Mouse (Mus musculus): Measurements from ENCODE around the gene Slc38a10. TPM values are rescaled to one million over a fixed set of nuclear protein-coding genes. Genes with fewer than 3 reads are reported as not detected.

The Slc38a10 gene
- polyA plus RNA-seq, 1 experiment from 2014 or later = 46.1 TPM

DNA sequence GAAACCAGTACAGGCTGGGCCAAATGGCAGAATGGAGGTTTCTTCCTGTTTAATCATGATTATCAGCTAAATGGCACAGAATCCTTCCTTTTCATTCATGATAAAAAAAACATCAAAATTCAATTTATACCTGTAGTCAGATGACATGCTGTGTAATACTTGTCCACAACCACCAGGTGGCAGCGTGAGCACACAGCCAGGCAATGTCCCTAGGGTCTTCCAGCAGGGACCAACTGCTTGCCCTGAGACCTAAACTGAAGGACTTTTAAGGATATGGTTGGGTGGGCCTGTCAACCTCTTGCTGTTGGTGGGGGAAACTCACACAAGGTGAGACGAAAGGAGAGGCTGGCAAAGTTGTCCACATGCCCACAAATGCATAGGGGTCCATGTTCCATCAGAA is 40.1 kb downstream of the Slc38a10 start:
- Histone ChIP-seq H3K36me3 (ENCODE audit: control insufficient read depth, insufficient read depth, low read length) (peaks cover 18% of the 10 kb centered on the region), H3K4me3 (ENCODE audit: low read depth, low read length) (no peak overlapping the region), H3K4me2 (ENCODE audit: low read depth, severe bottlenecking) (no peak overlapping the region), H3K27me3 (ENCODE audit: control insufficient read depth, insufficient read depth, low read length) (no peaks in the 10 kb centered on the region), H3K9me3 (ENCODE audit: control insufficient read depth, low read length) (no peaks in the 10 kb centered on the region), H3K4me1 (ENCODE audit: control insufficient read depth, insufficient read depth, low read length) (peaks cover 8% of the 10 kb centered on the region), H3K27ac (replicated peaks; ENCODE audit: low read depth, low read length) (no peak overlapping the region), H3K9ac (ENCODE audit: low read length) (no peak overlapping the region)
- WGBS = 13% methylated on average over 2 of the region's 2 CpGs
- DNase-seq (ENCODE audit: low spot score) (peak; percentile 89), ATAC-seq (ENCODE audit: insufficient number of reproducible peaks, low FRiP score, low TSS enrichment, low read depth) (no peak)

DNA sequence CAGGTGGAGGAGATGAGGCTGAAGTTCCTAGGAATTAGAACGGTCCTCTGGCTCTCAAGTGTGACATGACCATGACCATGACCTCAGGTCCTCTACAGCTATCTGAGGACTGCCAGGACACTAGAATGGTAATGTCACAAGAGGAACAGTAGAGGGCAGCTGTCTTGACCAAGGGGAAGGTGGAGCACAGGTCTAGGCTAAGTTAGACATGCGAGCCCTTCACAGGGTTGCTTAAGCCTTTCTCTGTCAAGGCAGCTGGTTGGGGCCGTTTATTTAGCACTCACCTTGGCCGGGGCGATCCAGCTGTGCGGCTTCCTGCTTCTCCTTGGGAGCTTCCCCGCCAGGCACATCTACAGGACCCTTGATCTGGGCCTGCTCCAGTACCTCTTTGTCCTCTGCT is 40.6 kb downstream of the Slc38a10 start:
- Histone ChIP-seq H3K36me3 (ENCODE audit: control insufficient read depth, insufficient read depth, low read length) (peaks cover 21% of the 10 kb centered on the region), H3K4me1 (ENCODE audit: control insufficient read depth, insufficient read depth, low read length) (peaks cover 6% of the 10 kb centered on the region), H3K4me2 (ENCODE audit: low read depth, severe bottlenecking) (no peak overlapping the region), H3K9ac (ENCODE audit: low read length) (no peak overlapping the region), H3K4me3 (ENCODE audit: low read depth, low read length) (no peak overlapping the region), H3K27ac (replicated peaks; ENCODE audit: low read depth, low read length) (no peak overlapping the region), H3K9me3 (ENCODE audit: control insufficient read depth, low read length) (no peaks in the 10 kb centered on the region), H3K27me3 (ENCODE audit: control insufficient read depth, insufficient read depth, low read length) (no peaks in the 10 kb centered on the region)
- ATAC-seq (ENCODE audit: insufficient number of reproducible peaks, low FRiP score, low TSS enrichment, low read depth) = no peak
- no peak for DNase-seq (ENCODE audit: low spot score)
- WGBS = 66% methylated on average over 7 of the region's 7 CpGs

GRCm38 (mm10) chr11:120109558-120110210 is 41.5 kb downstream of the Slc38a10 start:
- Histone ChIP-seq H3K9ac (ENCODE audit: low read length) (no peak overlapping the region), H3K4me3 (ENCODE audit: low read depth, low read length) (no peak overlapping the region), H3K27me3 (ENCODE audit: control insufficient read depth, insufficient read depth, low read length) (no peaks in the 10 kb centered on the region), H3K9me3 (ENCODE audit: control insufficient read depth, low read length) (no peaks in the 10 kb centered on the region), H3K4me1 (ENCODE audit: control insufficient read depth, insufficient read depth, low read length) (no peaks in the 10 kb centered on the region; the same call in 1 of the 2 replicates), H3K36me3 (ENCODE audit: control insufficient read depth, insufficient read depth, low read length) (peaks cover 21% of the 10 kb centered on the region), H3K27ac (replicated peaks; ENCODE audit: low read depth, low read length) (no peak overlapping the region), H3K4me2 (ENCODE audit: low read depth, severe bottlenecking) (no peak overlapping the region)
- DNase-seq (ENCODE audit: low spot score) = no peak
- ATAC-seq (ENCODE audit: insufficient number of reproducible peaks, low FRiP score, low TSS enrichment, low read depth) = no peak
- WGBS = 72% methylated on average over 14 of the region's 14 CpGs

DNA sequence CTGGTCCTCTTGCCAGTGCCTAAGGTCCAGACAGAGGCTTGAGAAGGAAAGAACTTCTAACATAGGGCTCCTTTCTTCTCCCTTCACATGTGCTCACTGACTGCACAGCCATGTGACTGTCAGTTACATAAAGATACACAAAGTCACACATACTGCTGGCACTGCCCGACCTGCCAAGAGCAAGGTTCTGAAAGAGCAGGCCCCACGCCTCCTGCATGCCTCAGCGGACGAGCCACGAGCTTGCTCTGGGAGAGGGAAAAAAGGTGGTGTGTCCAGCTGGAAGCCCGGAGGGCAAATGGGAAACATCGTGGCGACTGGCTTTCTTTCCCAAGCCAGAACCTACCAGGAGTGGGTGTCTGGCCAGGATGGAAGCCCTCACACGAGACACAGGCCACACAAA is 43.4 kb downstream of the Slc38a10 start:
- no peak overlapping the region for H3K4me2 ChIP-seq (ENCODE audit: low read depth, severe bottlenecking)

GRCm38 (mm10) chr11:120107026-120107425 is 44.1 kb downstream of the Slc38a10 start:
- DNase-seq (ENCODE audit: low spot score) (no peak), ATAC-seq (ENCODE audit: insufficient number of reproducible peaks, low FRiP score, low TSS enrichment, low read depth) (no peak)
- Histone ChIP-seq H3K27ac (replicated peaks; ENCODE audit: low read depth, low read length) (no peak overlapping the region), H3K4me3 (ENCODE audit: low read depth, low read length) (no peak overlapping the region), H3K4me2 (ENCODE audit: low read depth, severe bottlenecking) (no peak overlapping the region), H3K27me3 (ENCODE audit: control insufficient read depth, insufficient read depth, low read length) (no peaks in the 10 kb centered on the region), H3K36me3 (ENCODE audit: control insufficient read depth, insufficient read depth, low read length) (peaks cover 21% of the 10 kb centered on the region), H3K9me3 (ENCODE audit: control insufficient read depth, low read length) (no peaks in the 10 kb centered on the region), H3K9ac (ENCODE audit: low read length) (no peak overlapping the region), H3K4me1 (ENCODE audit: control insufficient read depth, insufficient read depth, low read length) (no peaks in the 10 kb centered on the region)
- WGBS = 68% methylated on average over 2 of the region's 2 CpGs

More for the DNA sequence above, 43.4 kb downstream of the Slc38a10 start:
- Histone ChIP-seq H3K27ac (replicated peaks; ENCODE audit: low read depth, low read length) (no peak overlapping the region), H3K4me3 (ENCODE audit: low read depth, low read length) (no peak overlapping the region), H3K9ac (ENCODE audit: low read length) (no peak overlapping the region), H3K4me1 (ENCODE audit: control insufficient read depth, insufficient read depth, low read length) (no peaks in the 10 kb centered on the region), H3K36me3 (ENCODE audit: control insufficient read depth, insufficient read depth, low read length) (peaks cover 21% of the 10 kb centered on the region), H3K27me3 (ENCODE audit: control insufficient read depth, insufficient read depth, low read length) (no peaks in the 10 kb centered on the region), H3K9me3 (ENCODE audit: control insufficient read depth, low read length) (no peaks in the 10 kb centered on the region)
- ATAC-seq (ENCODE audit: insufficient number of reproducible peaks, low FRiP score, low TSS enrichment, low read depth) (no peak), DNase-seq (ENCODE audit: low spot score) (no peak)
- 89% methylated on average over 9 of the region's 9 CpGs for WGBS

DNA sequence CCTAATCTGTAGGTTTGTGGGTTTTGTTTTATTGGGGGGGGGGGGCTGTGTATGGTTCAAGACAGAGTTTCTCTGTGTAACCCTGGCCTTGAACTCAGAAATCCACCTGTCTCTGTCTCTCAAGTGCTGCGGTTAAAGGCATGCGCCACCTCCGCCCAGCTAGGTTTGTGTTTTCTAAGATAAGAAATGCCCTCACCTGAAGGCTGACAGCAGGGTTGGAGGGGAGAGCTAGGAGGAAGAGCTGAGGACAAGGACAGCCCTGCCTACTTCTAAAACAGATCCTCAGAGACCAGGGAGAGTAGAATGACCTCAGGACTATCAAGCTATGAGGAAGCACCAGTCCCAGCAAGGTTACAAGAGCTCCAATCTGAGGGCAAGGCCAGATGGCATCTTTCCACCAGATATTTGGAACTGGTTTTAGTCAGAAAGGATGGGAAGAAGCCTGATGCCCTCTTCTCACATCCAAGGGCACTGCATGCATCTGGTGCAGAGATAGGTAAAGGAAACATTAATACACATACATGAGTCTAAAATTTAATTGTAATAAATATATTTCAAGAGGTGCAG is 47.6 kb downstream of the Slc38a10 start:
- no peak overlapping the region for H3K27ac ChIP-seq (replicated peaks; ENCODE audit: low read depth, low read length)
- no peak overlapping the region for H3K4me2 ChIP-seq (ENCODE audit: low read depth, severe bottlenecking)
- H3K4me1 ChIP-seq (ENCODE audit: control insufficient read depth, insufficient read depth, low read length) = peaks cover 7% of the 10 kb centered on the region
- WGBS = 92% methylated on average over 3 of the region's 3 CpGs
- no peaks in the 10 kb centered on the region for H3K27me3 ChIP-seq (ENCODE audit: control insufficient read depth, insufficient read depth, low read length)
- ATAC-seq (ENCODE audit: insufficient number of reproducible peaks, low FRiP score, low TSS enrichment, low read depth) (no peak), DNase-seq (ENCODE audit: low spot score) (no peak)
- H3K4me3 ChIP-seq (ENCODE audit: low read depth, low read length) = no peak overlapping the region
- H3K9me3 ChIP-seq (ENCODE audit: control insufficient read depth, low read length) = no peaks in the 10 kb centered on the region
- no peak overlapping the region for H3K9ac ChIP-seq (ENCODE audit: low read length)
- H3K36me3 ChIP-seq (ENCODE audit: control insufficient read depth, insufficient read depth, low read length) = peaks cover 16% of the 10 kb centered on the region

- Histone ChIP-seq H3K4me3 (ENCODE audit: low read depth, low read length) (no peak overlapping the region), H3K9ac (ENCODE audit: low read length) (no peak overlapping the region), H3K4me2 (ENCODE audit: low read depth, severe bottlenecking) (no peak overlapping the region), H3K27ac (replicated peaks; ENCODE audit: low read depth, low read length) (no peak overlapping the region), H3K27me3 (ENCODE audit: control insufficient read depth, insufficient read depth, low read length) (no peaks in the 10 kb centered on the region), H3K4me1 (ENCODE audit: control insufficient read depth, insufficient read depth, low read length) (peaks cover 16% of the 10 kb centered on the region), H3K9me3 (ENCODE audit: control insufficient read depth, low read length) (no peaks in the 10 kb centered on the region), H3K36me3 (ENCODE audit: control insufficient read depth, insufficient read depth, low read length) (peaks cover 3% of the 10 kb centered on the region)
- WGBS = 3% methylated on average over 3 of the region's 3 CpGs
- no peak for ATAC-seq (ENCODE audit: insufficient number of reproducible peaks, low FRiP score, low TSS enrichment, low read depth)
- DNase-seq (ENCODE audit: low spot score) = peak; percentile 84
Measured at GRCm38 (mm10) chr11:120101036-120101435, 50.1 kb downstream of the Slc38a10 start.

DNA sequence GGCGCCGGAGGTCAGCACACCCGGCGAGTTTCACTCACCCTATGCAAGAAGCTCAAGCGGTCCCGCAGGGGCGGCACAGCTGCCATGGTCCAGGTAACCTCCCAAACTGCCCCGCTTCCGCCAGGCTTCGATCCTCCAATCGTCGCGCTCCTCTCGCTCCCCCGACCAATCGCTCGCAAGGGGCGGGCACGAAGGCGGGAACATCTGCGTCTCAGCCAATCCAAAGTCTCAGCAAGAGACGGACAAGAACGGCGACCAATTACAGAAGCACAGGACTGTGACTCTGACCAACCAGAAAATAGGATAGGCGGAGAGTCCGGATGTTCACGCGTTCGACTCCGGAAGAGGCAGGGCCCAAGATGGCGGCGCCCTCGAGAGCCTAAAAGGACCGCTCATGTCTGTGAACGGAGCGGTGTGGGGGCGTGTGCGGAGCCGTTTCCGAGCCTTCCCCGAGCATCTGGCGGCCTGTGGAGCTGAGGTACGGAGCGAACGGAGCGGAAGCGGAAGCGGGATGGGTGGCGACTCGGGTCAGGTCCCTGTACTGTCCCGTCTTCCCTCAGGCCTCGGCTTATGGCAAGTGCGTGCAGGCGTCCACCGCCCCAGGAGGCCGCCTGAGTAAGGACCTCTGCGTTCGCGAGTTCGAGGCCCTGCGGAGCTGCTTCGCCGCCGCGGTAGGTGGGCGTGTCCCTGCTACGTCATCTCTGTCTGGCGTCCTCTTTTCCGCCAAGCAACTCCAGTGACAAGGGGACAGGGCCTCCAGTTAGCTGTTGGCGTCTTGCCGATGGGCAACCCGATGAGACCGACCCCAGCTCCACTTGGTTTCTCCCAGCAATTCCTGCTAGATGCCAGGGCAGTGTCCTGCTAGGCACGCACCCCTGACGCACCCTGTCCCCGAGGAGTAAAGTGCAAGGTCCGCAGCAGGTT is 52.3 kb downstream of the Slc38a10 start, which contains the start of the genes Tepsin and Ndufaf8:
Gene Tepsin, minus strand, starts transcription at position 144 of the 924 bp plus-strand sequence.
Gene Ndufaf8, plus strand, starts transcription at position 341 of the 924 bp plus-strand sequence.
- Histone ChIP-seq H3K27ac (replicated peaks; ENCODE audit: low read depth, low read length) (peak within 1 kb of the TSS; percentile 76), H3K36me3 (ENCODE audit: control insufficient read depth, insufficient read depth, low read length) (peaks cover 3% of the 10 kb centered on the region; the same call in 1 of the 2 replicates), H3K4me1 (ENCODE audit: control insufficient read depth, insufficient read depth, low read length) (peaks cover 16% of the 10 kb centered on the region), H3K9me3 (ENCODE audit: control insufficient read depth, low read length) (no peaks in the 10 kb centered on the region), H3K4me3 (ENCODE audit: low read depth, low read length) (peak within 1 kb of the TSS; percentile 91), H3K4me2 (ENCODE audit: low read depth, severe bottlenecking) (peak within 1 kb of the TSS; percentile 97), H3K27me3 (ENCODE audit: control insufficient read depth, insufficient read depth, low read length) (no peaks in the 10 kb centered on the region), H3K9ac (ENCODE audit: low read length) (peak within 1 kb of the TSS; percentile 83)
- ATAC-seq (ENCODE audit: insufficient number of reproducible peaks, low FRiP score, low TSS enrichment, low read depth) (peak; percentile 96), DNase-seq (ENCODE audit: low spot score) (peak; percentile 100)
- WGBS = under 1% methylated on average over 77 of the region's 77 CpGs
